Mouse (Mus musculus) macrophage (primary cell): ENCODE results near the gene Gm21704. TPM values are rescaled to one million over a fixed set of nuclear protein-coding genes. Genes with fewer than 3 reads are reported as not detected.
"Not testable (repeated sequence)": the region's sequence is repeated elsewhere in the genome, so short reads cannot be mapped to it uniquely, and the experiment has no call there.

ENCODE experiments used
- H3K27ac ChIP-seq: fragments of 350-480 bp; formaldehyde crosslinking; 2 replicates; pipeline ENCODE4 v1.9.0; 2021
- H3K36me3 ChIP-seq: fragments of 350-480 bp; formaldehyde crosslinking; 2 replicates; pipeline ENCODE4 v1.9.0; 2021; ENCODE audit errors: inconsistent target
- H3K4me3 ChIP-seq: fragments of 350-480 bp; formaldehyde crosslinking; 2 replicates; pipeline ENCODE4 v1.9.0; 2021; ENCODE audit errors: inconsistent target
- H3K79me2 ChIP-seq: fragments of 350-480 bp; formaldehyde crosslinking; 2 replicates; pipeline ENCODE4 v1.9.0; 2021; ENCODE audit errors: inconsistent target
- whole genome bisulfite sequencing: methylation state at CpG from one replicate; pipeline ENCODE4 v1.1.7; 2026; ENCODE audit warnings: inconsistent platforms; ENCODE audit not compliant: missing documents; 5-methylcytosine and 5-hydroxymethylcytosine counted together
- polyA plus RNA-seq: library from polyadenylated mRNA; stranded (reverse); fragments of 250-400 nt; gene quantifications from 3 replicates; pipeline ENCODE4 v1.2.4, GENCODE M21; 2018; ENCODE audit warnings: inconsistent platforms
- total RNA-seq, 78 experiments: library from RNA; depleted of rRNA; stranded (reverse); fragments of 250-400 nt; gene quantifications; 1 replicate in 9 of 78; 2 replicates in 24 of 78; 3 replicates in 43 of 78; 4 replicates in 2 of 78; pipeline ENCODE4 v1.2.4; 2018; ENCODE audit warnings: inconsistent platforms in 56 of 78

The Gm21704 gene
- total RNA-seq (2018; cell fraction: chromatin; rRNA removed) = not detected
- total RNA-seq (2018; cell fraction: cytosol; rRNA removed) = not detected
- not detected for total RNA-seq (2018; cell fraction: nucleus; rRNA removed)
- not detected in 3 replicates for polyA plus RNA-seq

- no CpG with 5 or more reads among the region's 9 CpGs for WGBS
- H3K36me3 ChIP-seq, H3K4me3 ChIP-seq, H3K27ac ChIP-seq, H3K79me2 ChIP-seq: not testable (repeated sequence)
These were observed at the start of gene Gm21704, which contains the start of gene Gm21708 for GRCm38 (mm10) chrY:3410067-3410466. TSS of gene Gm21704 (minus strand) at chrY:3410167. TSS of gene Gm21708 (minus strand) at chrY:3410167.

GRCm38 (mm10) chrY:3345229-3345628, 64.7 kb downstream of the Gm21704 start, which contains the start of gene Gm21693:
TSS of gene Gm21693 (minus strand) at chrY:3345329.
- not testable (repeated sequence) for H3K27ac ChIP-seq, H3K79me2 ChIP-seq, H3K36me3 ChIP-seq, H3K4me3 ChIP-seq
- no CpG with 5 or more reads among the region's 9 CpGs for WGBS

- H3K27ac ChIP-seq, H3K36me3 ChIP-seq, H3K79me2 ChIP-seq, H3K4me3 ChIP-seq: not testable (repeated sequence)
- WGBS = no CpG with 5 or more reads among the region's 11 CpGs
These were observed 69.3 kb downstream of the Gm21704 start for GRCm38 (mm10) chrY:3340661-3341060.

Other genes with a start within 250 kb of the Gm21704 start
- not detected in 3 replicates for gene Gm21677, start 103.7 kb downstream of the Gm21704 start, polyA plus RNA-seq
- gene Gm21693, start 64.8 kb downstream of the Gm21704 start, polyA plus RNA-seq = not detected in 3 replicates
- gene Gm21708, start within 50 bp of the Gm21704 start, polyA plus RNA-seq = not detected in 3 replicates